22 mouse cellular contexts compared by ENCODE assay signal in genomic region chr10:8667244-8667643, GRCm38 (mm10).
A peak's percentile ranks its signal among the peaks of the same experiment; 100 is the strongest.
DNase-seq lines count a peak whose midpoint lies in the region; ATAC-seq and TF ChIP-seq lines count a peak whose summit lies in the region.
"Had no signal": no experiment of that assay in that cellular context is flagged by ENCODE, and none has a peak within 500 bp of the region (broad histone marks: within the 10 kb centered on the region; RNA-seq: fewer than 3 reads in every experiment).

No protein-coding gene starts in this region.

- H3K27me3 ChIP-seq in heart, embryonic 13.5 days (replicated peaks) = no peaks in the 10 kb centered on the region
- no peaks in the 10 kb centered on the region for H3K27me3 ChIP-seq in heart, postnatal 0 days (ENCODE audit: control insufficient read depth, insufficient read depth, low read length)
- H3K27me3 ChIP-seq: embryonic facial prominence, embryonic 15.5 days; hindbrain, embryonic 12.5 days; kidney, embryonic 15.5 days had no signal

- H3K4me2 ChIP-seq in heart, embryonic 13.5 days = peak overlapping the region; percentile 9; the same call in 1 of the 2 replicates
- H3K4me2 ChIP-seq in heart, postnatal 0 days (ENCODE audit: low read depth, low read length) = no peak overlapping the region
- H3K4me2 ChIP-seq: embryonic facial prominence, embryonic 15.5 days; hindbrain, embryonic 12.5 days; kidney, embryonic 15.5 days had no signal

- H3K9ac ChIP-seq in heart, embryonic 13.5 days = no peak overlapping the region
- H3K9ac ChIP-seq in heart, postnatal 0 days (replicated peaks; ENCODE audit: low read depth, low read length) = no peak overlapping the region
- H3K9ac ChIP-seq: embryonic facial prominence, embryonic 15.5 days; hindbrain, embryonic 12.5 days; kidney, embryonic 15.5 days had no signal

- ATAC-seq in heart, embryonic 13.5 days (ENCODE audit: extremely low read depth, insufficient number of reproducible peaks, low FRiP score, low TSS enrichment) = no peak
- peak; percentile 53; the same call in 1 of the 2 replicates for ATAC-seq in heart, postnatal 0 days (ENCODE audit: insufficient read depth, low read depth)
- ATAC-seq: forebrain, embryonic 14.5 days; intestine, embryonic 16.5 days had no signal

- H3K4me1 ChIP-seq in heart, embryonic 13.5 days = peaks cover 9% of the 10 kb centered on the region
- no peaks in the 10 kb centered on the region for H3K4me1 ChIP-seq in heart, postnatal 0 days (ENCODE audit: control insufficient read depth, insufficient read depth)
- H3K4me1 ChIP-seq: embryonic facial prominence, embryonic 15.5 days; forebrain, embryonic 10.5 days; hindbrain, embryonic 12.5 days; kidney, embryonic 15.5 days had no signal

- DNase-seq in heart, adult 11 months = peak; percentile 73
- no peak for DNase-seq in heart, postnatal 4 days
- DNase-seq in heart, adult 9 months (ENCODE audit: low spot score in 2 of 2) = peak; percentile 9 to 19
- no peak for DNase-seq in heart, postnatal 14 days
- DNase-seq in heart, postnatal 0 days (ENCODE audit: low spot score) = peak; percentile 51
- no peak for DNase-seq in cerebellum, adult 18-20 months
- DNase-seq in kidney, postnatal 10 days = no peak
- DNase-seq: adrenal gland, postnatal 10 days; cerebellum, adult 11-12 months; cerebellum, adult 9-11 months; cerebellum, postnatal 36 days; gastrocnemius, adult 2 months; gastrocnemius, postnatal 25 days; kidney, adult 2 months had no signal

- H3K27ac ChIP-seq in heart, embryonic 13.5 days (replicated peaks) = peak overlapping the region; percentile 67
- peak overlapping the region; percentile 69 for H3K27ac ChIP-seq in heart, postnatal 0 days (ENCODE audit: low read depth)
- H3K27ac ChIP-seq: embryonic facial prominence, embryonic 15.5 days; forebrain, embryonic 10.5 days; gastrocnemius, adult 2 months; hindbrain, embryonic 12.5 days; kidney, embryonic 15.5 days had no signal

- TF ChIP-seq EP300 in heart, postnatal 0 days (IDR thresholded peaks at IDR 0.05; ENCODE audit: low read depth) = no peak

- no peaks in the 10 kb centered on the region for H3K9me3 ChIP-seq in heart, embryonic 13.5 days
- H3K9me3 ChIP-seq in heart, postnatal 0 days (replicated peaks; ENCODE audit: control insufficient read depth, low read length) = no peaks in the 10 kb centered on the region
- H3K9me3 ChIP-seq: embryonic facial prominence, embryonic 15.5 days; forebrain, embryonic 10.5 days; kidney, embryonic 15.5 days had no signal

- intact Hi-C loops in heart, postnatal 14 days (cut with DNase I) = no loop called here

- 37% methylated on average over 2 of the region's 2 CpGs for WGBS in heart, embryonic 13.5 days
- WGBS in heart, postnatal 0 days = 19% methylated on average over 2 of the region's 2 CpGs

- TF ChIP-seq CTCF in heart, postnatal 0 days (IDR thresholded peaks at IDR 0.05; ENCODE audit: low read depth) = no peak

- no peak overlapping the region for H3K4me3 ChIP-seq in heart, embryonic 13.5 days
- H3K4me3 ChIP-seq in heart, postnatal 0 days (ENCODE audit: low read depth, low read length) = no peak overlapping the region
- H3K4me3 ChIP-seq: embryonic facial prominence, embryonic 15.5 days; erythroblast, embryonic 14.5 days; forebrain, embryonic 10.5 days; gastrocnemius, adult 2 months; hindbrain, embryonic 12.5 days; kidney, embryonic 15.5 days had no signal

- no peaks in the 10 kb centered on the region for H3K36me3 ChIP-seq in heart, embryonic 13.5 days
- H3K36me3 ChIP-seq in heart, postnatal 0 days (replicated peaks; ENCODE audit: control insufficient read depth, insufficient read depth, low read length) = no peaks in the 10 kb centered on the region
- H3K36me3 ChIP-seq: embryonic facial prominence, embryonic 15.5 days; forebrain, embryonic 10.5 days; hindbrain, embryonic 12.5 days; kidney, embryonic 15.5 days had no signal

Comparison
In these comparisons a context has a peak if more than half of its experiments do, and no peak if none do; other contexts are left out.
1. DNase-seq: peak in heart, adult 11 months (single experiment), heart, adult 9 months (2 of 2) and heart, postnatal 0 days (single experiment); none in heart, postnatal 4 days (single experiment), heart, postnatal 14 days (0 of 2), cerebellum, adult 18-20 months (0 of 2) and kidney, postnatal 10 days (single experiment).